Mouse (Mus musculus): Measurements from ENCODE around the gene Aqr.
A peak's percentile ranks its signal among the peaks of the same experiment; 100 is the strongest.

Gene Aqr

DNA sequence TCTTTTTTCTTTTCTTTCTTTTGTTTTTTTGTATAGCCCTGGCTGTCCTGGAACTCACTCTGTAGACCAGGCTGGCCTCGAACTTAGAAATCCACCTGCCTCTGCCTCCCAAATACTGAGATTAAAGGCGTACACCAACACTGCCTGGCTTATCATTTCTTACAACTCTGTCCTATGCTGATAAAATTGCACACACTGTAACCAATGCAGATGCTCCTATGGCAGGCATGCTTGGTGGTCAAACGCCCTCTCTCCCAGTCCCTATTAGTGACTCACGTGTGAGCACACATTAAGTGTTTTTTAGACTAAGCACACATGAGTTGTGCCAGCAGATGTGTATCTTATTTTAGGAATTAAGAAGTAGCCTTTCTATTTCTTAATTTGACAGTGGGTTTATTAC is 53.5 kb downstream of the Aqr start:
- DNase-seq: no peak

DNA sequence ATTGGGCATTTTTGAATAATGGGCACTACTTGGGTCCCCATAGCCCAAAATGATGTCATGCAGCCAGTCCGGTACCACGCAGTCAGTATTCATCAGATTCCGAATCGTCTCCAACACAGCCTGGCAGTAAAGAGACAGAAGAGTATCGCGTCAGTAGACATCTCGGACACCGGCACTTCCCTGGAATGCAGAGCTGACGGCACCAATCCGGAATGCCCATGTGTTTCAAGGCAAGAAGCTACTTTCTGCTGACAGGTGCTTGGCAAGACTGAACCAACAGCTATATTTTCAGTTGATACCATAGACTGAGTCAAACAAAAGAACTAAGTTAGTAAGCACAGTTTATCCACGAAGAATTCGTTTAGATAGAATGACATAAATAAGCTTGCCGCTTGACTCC is 56.2 kb downstream of the Aqr start:
- DNase-seq: no peak

DNA sequence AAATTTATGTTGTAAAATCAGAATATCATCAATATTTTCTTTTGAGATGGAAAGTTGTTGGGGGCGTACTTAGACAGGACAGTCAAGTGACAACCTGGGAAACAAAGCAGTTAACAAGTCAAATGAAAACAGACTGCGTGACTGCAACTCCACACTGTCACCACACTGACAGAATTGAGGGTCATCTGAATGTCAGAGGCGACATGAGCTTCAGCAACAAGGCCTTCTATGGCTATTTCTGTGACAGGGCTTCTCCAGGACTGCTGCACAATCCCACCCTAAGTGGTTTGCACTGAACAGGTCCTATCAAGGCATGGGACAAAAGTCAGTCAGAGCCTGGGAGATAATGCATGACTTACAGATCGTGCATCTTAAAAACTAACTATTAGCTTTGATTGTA is 63.5 kb downstream of the Aqr start:
- DNase-seq: no peak

DNA sequence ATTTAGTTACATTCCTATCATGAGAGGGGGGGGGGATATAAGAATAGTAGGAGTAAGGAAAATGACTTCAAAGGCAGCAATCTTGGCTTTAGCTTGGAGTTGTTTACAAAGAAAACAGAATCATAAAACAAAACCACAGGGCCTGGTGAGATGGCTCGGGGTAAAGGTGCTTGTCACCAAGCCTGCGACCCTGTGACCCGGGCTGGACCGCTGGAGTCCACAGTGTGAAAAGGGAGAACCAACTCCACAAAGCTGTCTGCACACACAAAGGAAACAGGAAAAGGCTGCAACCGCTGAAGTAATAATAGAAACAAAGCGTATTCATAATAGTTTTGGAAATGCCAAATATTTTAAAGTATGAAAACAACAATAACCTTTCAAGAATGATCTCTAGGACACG is 67.4 kb downstream of the Aqr start:
- no peak for DNase-seq

DNA sequence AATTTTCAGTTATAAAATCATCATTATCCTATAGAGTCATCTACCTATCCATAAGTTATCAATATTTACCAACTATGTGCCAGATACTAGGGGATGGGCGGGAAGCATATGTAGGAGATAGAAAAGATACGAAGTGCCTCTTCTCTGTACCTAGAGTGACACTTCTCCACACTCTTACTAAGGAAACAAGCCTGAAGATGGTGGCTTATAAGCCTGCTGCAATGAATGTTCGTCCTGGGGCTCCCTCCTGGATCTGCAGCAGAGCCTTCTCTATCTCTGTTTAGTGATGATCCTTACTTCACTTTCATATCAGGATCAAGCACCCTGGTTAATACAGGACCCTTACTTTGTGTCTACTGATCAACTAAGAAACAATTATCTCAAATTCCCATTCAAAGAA is 69.2 kb downstream of the Aqr start:
- no peak for DNase-seq

DNA sequence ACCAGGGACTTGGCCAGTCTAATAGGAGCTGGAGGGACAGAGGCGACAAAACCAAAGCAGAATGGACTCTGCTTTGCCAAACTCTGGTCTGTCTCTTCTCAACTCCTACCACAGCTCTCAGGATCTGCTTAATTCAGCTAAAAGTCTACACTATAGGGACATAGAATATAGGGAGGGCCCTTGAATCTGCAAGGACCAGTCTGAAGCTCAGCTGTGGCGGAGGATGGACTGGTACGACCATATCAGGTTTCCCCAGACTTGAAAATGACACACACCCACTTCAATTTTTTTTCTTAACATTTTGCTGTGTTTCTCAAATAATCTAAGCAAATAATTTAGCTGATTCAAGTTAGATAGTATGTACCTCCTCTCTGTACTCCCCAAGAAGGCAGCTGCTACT is 69.6 kb downstream of the Aqr start:
- DNase-seq: no peak

DNA sequence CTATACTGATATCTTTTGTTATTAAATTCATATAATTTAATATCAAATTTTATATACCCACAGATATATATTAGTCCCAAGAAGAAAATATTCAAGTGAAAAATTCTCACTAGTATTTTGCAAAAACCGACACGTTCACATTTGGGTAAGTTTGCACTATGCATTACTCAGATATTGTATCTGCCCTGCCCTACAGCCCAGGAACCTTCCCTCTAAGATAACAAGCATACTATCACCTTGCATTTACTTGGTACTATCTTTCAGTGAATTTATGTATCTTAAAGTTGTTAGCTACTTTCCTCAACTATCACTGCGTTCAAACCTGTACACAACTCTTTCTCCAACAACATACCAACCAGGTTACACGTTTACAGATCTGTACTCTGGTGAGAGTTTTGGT is 71.3 kb downstream of the Aqr start:
- DNase-seq: no peak

DNA sequence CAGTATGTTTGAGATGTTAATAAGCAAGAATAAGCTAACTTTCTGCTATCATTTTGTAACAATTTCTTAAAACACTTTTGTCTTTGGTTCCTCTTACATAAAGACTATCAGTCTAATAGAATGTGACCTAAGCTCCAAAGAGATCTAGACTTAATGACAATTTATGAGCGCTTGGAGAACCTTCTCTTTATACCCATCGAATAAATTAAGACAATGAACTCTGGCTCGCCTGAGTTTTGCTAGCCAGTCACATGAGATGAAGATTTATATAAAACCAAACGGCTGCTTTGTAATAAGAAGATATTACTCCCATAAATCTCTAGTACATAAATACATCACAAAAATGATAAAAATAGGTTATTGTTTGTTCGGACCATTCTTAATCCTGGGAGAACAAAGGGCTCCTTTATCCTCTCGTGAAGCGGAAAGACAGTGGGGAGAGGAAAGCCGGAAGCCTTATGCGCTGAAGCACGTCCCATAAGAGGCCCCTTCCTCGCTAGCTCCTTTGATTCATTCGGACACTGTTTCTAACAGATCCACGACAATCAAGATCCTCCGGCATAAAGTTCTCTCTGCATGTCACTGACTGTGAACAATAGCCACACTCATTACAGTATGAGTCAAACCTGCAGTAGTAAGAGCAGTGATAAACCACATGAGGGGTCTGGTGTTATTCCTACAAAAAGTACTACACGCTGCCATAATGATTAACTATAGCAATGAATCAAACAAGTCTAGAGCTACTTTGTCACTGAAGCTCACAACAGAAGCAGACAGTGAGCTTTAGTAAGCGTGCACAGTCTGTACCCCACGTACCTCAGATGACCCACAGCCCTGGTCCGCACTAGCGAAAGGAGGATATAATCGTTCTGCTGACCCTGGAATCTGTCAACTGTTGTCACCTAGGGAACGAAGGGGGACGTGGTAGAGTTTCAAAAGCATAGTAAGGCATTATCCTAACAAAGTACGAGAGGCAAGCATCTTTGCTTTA is 79.2 kb downstream of the Aqr start:
- no peak for DNase-seq

DNA sequence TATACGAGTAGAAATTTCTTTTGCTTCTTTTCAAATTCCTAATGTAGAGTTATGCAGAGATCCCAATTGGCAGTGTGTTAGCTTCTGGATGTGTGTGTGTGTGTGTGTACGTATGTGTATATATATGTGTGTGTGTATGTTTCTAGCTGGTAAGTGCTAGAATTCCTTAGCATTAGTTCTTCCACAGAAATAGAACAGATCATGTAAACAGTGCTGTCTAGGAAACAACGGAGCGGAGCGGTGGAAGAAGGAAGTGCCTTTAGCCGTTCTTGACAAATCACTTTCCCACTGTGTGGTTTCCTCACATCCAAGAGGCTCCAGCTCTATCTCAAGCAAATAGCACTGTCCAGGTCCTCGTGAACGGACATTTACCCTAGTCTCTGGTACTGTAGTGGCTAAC is 80.4 kb downstream of the Aqr start:
- no peak for DNase-seq

DNA sequence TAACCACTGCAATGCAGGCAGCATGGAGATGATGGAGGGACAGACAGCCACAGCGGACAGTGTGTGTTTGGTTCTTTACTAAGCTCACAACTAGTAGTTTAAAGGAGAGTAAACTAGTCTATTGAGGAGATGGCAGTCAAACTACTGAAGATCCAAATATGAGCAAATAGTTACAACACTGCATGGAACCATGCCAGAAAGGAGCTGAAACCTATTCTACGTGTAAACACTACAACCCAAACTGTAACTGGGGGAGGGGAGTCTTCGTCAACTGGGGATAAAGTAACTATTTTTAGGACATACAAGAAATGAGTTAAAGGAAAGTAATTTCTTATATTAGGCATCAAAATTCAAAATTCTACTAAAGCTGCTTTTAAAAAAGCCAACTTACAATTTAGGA is 84.4 kb downstream of the Aqr start:
- DNase-seq: no peak

DNA sequence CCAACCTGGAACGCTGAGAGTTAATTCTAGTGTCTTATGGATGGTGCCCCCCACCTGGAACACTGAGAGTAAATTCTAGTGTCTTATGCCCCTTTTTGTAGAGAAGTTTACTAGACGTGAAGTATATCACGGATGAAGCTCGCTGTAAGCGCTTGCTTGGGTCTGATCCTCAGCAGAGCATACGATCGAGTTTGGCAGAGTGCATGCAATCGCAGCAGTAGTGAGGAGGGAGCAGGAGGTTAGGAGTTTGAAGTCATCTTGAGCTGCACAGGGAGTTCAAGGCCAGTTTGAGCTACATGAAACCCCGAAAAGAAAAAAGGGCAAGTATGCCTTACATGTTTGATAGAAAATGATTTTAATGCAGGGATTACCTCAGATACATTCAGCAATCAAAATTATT is 86.0 kb downstream of the Aqr start:
- DNase-seq: no peak

DNA sequence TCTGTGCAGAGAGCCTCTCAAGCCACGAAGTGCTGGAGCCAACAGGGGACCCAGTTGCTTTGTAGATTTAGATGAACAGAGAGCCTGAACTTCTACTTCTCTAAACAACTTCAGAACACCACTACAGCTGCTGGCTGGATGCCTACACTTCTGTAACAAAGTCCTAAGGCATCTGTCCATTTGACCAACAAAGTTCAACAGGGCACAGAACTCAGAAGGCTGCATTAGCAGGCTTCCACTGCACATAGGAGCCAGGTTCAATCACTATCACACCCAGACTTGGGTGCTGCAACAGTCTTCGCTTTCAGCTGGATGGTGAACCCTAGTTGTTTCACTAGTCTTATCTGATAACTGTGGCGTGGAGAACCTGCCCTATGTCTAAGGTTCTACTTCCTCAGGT is 87.0 kb downstream of the Aqr start:
- DNase-seq: no peak

DNA sequence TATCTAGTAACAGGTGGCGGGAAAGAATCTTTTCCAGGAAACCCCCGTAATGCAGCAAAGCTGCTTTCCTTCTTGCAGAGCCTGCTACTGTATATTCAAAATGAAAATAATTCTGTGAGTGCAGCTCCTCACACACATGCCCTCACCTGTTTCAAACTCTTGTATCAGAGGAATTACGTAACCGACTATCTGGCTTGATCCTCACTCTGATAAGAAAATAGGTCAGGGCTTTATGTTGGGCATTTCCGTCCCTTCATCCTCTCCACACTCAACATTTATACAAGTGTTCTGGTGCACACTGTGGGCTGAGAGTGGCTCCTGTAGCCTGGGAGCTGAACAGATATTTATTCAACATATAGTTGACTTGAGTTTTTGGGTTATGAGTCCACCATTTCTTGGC is 87.7 kb downstream of the Aqr start:
- DNase-seq: no peak

DNA sequence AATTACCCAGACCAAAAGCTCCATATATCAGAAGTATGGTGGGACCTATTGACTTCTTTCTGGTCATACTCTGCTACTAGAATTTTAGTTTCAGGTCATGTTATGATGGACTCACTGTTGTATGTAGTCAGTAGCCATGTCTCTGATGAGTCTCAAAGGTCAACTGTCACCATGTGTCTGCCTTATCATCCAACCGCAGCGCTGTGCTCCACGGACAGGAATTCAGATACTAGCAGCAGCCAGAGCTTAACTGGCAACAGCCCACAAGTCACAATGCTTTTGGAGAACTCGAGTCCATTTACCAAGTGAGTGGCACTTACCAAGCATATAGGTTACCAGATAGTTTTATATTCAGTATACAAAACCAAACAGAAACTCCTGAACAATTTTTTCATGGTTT is 89.2 kb downstream of the Aqr start:
- DNase-seq: no peak

DNA sequence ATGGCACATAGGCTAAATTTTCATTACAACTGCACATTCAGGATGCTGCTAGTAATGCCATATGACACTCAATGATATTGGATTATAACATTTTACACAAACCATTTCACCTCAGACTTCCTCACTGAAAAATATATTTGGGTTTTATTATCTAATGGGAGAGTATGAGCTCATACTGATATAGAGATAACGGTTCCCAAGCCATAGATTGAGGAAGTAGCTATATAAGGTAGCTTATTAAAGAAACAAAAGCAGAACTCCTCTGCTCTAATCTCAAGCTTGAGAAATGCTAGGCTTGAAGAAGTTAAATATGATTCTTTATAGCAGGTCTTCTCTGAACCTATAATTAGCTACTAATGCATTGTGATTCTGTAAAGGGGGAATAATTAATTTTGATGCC is 90.3 kb downstream of the Aqr start:
- DNase-seq: no peak

DNA sequence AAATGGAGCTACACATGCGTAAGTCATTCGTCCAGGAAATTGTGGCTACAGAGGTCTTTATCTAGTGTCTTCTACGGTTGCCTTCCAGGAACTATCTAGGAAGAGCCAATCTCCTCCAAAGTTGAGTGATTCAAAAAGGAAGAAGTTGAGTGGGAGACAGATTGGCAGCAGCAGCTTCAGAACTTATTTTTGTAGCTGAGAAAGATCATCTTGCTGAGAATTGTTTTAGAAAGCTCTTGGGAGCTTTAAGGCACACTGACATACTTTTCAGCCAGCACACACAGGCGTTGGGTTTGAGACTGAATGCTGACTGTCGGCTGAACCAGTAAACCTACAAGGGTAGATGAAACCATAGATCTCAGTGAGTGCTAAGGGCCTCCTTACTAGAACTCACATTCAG is 91.5 kb downstream of the Aqr start:
- DNase-seq: no peak

DNA sequence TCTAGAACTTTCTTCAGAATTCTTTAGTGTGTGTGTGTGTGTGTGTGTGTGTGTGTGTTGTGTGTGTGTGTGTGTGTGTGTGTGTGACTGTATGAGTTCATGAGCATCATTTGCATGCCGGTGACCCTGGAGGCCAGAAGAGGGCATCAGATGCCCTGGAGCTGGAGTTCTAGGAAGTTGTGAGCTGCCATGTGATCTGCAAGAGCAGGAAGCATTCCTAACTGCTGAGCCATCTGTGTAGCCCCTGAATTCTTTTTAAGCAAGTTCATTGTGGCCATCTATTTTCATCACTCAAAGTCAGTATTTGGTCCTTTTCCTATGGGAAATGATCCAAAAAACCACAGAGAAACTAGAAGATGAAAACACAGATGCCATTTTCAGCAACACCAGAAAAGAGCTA is 92.1 kb downstream of the Aqr start:
- DNase-seq: no peak

DNA sequence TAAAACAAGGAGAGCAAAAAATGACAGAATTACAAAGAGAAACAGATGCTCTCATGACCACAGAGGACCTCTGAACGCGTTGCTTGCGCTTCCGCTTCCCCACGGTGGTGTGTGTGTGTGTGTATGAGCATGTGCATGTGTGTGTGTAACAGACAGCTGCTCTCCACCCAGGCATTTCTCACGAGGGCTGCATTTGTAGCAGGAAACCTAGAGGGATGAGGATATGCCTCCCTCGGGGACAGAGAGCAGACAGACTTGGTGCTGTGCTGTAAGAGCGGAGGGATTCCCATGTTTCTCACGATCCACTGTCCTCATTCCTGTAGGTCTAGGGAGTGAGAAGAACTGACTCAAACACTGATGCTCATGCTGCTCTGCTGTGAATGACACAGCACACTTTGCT is 93.2 kb downstream of the Aqr start:
- DNase-seq: no peak

DNA sequence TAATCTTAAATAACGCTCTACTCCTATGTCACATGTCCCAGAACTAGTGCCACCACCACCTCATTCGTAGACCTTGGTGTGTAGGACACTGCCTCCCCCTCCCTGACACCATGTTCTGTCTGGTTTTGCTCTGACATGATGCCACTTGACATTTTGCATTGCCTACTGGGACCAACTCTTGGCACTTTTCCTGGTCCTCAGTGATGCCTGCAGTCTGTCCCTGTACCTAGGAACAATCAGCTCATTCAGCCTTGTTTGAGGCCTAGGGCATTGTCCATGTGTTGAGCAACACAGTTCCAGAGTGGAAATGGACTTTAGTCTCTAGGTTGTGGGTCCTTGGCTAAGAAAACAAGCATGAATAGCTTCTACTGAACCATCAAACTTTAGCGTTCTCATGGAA is 97.0 kb downstream of the Aqr start:
- DNase-seq: peak in 1 of 2 experiments; percentile 17

DNA sequence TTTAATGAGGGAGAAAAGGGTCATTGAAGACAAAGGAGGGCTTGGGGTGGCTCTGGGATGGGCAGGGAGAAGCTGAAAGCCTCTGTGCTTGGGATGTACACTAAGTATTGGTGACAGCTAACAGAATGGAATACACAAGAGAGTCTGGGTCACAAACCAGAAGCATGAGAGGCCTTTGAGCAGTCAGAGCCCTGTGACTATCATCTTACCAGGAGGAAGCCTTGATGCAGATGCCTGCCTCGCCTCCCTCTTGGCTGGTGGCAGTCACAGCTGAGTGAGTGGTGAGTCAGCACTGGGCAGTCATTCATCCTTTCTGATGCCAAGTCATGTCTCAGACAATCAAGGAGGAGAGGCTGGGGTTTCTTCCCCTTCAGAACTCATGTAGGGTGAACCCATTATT is 99.6 kb downstream of the Aqr start:
- DNase-seq: no peak

DNA sequence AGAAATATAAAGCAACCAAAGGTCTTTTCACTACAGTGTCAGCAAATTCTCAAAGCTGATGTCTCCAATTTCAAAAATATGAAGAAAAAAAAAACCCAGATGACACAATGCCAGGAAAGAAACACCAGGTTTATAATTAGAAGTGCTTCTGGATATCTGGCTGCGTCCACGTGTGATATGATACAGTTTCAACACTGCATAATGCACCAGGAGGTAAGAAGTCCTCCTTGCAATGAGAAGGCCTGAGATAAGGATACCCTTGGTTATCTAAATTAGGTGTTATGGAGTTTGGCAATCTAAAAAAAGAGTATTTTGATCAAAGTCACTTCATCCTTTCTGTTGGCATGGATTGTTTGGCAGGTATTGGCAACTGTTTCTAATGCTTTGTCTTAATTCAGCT is 114.9 kb downstream of the Aqr start:
- DNase-seq: no peak

DNA sequence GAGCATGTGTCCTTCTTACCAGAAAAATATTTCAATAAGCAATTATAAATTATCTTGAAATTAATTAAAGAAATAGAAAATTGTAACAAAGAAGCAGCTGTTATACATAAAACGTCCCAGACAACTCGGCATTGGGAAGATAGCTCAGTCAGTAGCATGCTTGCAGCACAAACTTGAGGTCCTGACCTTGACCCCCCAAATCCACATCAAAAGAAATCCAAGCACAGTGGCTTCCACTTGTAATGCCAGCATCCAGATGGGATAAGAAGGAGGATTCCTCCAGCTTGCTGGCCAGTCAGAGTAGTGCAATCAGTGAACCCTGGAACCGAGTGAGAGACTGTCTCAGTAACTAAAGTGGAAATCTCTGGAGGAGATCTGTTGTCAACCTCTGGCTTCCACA is 120.6 kb downstream of the Aqr start:
- DNase-seq: no peak

DNA sequence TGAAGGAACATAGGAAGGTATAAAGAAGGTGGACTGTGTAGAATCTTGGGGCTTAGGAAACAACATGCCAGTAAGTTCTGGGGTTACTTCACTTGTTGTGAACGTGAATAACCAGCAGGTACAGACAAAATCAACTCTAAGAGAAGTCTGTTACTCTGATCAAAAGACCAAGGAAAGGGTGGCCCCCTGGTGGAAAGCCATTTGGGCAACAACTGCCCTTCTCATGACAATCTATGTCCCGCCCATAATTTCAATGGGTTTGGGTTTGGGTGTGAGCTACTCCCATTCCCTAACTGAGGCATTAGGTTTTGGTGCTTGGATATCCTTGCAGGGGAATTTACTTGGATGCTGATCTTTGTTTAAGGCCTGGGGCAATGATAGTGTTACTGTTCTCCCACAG is 122.8 kb downstream of the Aqr start:
- DNase-seq: no peak

DNA sequence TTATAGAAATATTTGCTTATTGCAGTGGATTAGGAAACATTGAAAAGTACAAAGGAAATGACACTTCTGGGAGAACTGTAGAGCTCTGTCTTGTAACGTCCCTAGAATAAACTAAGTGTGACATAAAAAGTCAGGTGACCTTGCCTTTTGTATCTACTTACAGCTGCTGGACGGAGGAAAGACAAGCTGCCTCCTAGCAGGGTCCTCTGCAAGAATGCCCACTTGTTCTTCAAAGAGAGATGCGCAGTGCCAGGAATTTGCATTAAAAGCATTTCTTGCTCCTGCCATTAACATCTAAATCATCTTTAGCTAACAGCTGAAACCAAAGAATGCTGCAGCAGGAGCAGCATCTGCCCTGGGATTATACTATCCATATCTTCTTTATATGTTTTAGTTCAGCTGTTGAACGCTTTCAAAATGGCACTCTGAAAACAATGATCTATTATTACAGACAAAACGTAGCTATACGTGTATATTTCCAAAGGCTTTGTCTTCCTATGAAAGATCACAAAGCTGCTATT is 126.7 kb downstream of the Aqr start:
- no peak for DNase-seq

DNA sequence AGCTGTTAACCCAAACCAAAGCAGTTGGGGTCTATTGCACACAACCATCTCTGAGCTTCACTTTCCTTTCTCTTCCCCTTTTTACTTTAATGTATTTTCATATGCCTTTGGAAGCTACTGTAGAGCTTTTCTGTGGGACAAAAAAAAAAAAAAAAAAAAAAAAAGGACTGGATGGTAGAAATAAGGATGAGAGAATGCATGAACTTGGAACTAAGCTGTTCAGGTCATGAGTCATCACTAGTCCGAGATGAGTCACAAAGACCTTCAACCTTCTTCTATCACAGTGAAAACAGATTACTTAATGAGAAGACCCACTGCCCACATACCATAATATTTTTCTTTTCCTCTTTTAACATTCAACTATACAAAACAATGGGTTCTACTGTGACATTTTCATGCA is 127.2 kb downstream of the Aqr start:
- no peak for DNase-seq

Measured in cerebellum, postnatal 25 days (tissue).